Mouse (Mus musculus): ENCODE measurements around the gene Gm17093. TPM values are rescaled to one million over a fixed set of nuclear protein-coding genes. Genes with fewer than 3 reads are reported as not detected.
"Not testable (repeated sequence)": the region's sequence is repeated elsewhere in the genome, so short reads cannot be mapped to it uniquely, and the experiment has no call there.

The Gm17093 gene
- not detected in 2 replicates for polyA plus RNA-seq (2015; fragmentation: Nextera tagmentation; extraction: Ambion mirVana)

DNA sequence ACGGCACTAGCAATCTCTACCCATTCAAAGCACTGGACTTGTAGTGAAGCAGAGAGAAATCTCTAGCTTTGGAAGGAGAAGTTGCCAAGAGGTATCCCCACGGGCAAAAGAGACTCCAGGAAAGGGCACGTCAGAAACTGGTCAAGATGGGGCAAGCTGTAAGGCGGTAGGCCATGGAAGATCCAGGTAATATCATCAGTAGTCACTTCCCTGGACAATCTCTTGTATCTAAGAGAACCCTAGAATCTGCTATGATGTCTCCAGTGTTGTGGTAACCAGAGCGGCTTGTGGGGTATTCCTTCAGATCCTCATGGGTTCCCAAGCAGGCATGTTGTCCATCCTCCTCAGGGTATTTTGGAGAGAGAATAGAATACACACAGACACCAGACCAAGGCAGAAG is at the start of gene Gm17093:
Gm17093 (plus strand) TSS at position 301 of the 400 bp plus-strand sequence.
- 81% methylated on average over 5 of the region's 5 CpGs for whole genome bisulfite sequencing
- H3K27ac ChIP-seq; ATAC-seq (replicated peaks; ENCODE audit: low FRiP score, low read depth); H3K9me3 ChIP-seq (replicated peaks; ENCODE audit: low read length); H3K4me2 ChIP-seq (ENCODE audit: low read length); H3K9ac ChIP-seq (ENCODE audit: low read depth, low read length); H3K4me3 ChIP-seq (replicated peaks; ENCODE audit: low read depth, low read length); H3K4me1 ChIP-seq (replicated peaks; ENCODE audit: insufficient read depth, low read length); H3K36me3 ChIP-seq (ENCODE audit: insufficient read depth, low read length); DNase-seq (ENCODE audit: low spot score); H3K27me3 ChIP-seq (ENCODE audit: insufficient read depth, low read length): not testable (repeated sequence)

DNA sequence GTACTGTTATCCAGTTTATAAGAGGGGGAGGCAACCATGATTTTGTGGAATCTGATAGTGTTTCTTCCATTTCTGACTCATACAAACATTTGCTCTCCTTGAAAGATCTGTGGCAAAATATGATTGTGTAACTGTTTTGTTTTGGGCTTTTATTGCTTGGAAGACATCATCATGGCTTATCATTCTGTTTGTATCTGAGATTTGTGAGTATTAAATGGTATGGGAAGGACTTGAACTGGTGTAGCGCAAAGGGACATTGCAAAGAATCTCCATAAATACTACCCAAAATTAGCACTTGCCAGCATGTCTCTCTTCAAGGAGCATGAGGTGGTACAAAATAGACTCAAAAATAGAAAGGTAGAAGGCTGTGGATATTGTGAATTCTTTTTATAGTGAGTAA is 25.9 kb upstream of the Gm17093 start, which contains the start of gene BC061237:
BC061237 (plus strand) TSS at position 301 of the 400 bp plus-strand sequence.
- not testable (repeated sequence) for H3K27me3 ChIP-seq (ENCODE audit: insufficient read depth, low read length); H3K9ac ChIP-seq (ENCODE audit: low read depth, low read length); H3K36me3 ChIP-seq (ENCODE audit: insufficient read depth, low read length); DNase-seq (ENCODE audit: low spot score); H3K9me3 ChIP-seq (replicated peaks; ENCODE audit: low read length); H3K4me1 ChIP-seq (replicated peaks; ENCODE audit: insufficient read depth, low read length); H3K4me2 ChIP-seq (ENCODE audit: low read length); H3K27ac ChIP-seq; ATAC-seq (replicated peaks; ENCODE audit: low FRiP score, low read depth); H3K4me3 ChIP-seq (replicated peaks; ENCODE audit: low read depth, low read length)
- WGBS, result 100% methylated on average over 1 of the region's 1 CpGs

DNA sequence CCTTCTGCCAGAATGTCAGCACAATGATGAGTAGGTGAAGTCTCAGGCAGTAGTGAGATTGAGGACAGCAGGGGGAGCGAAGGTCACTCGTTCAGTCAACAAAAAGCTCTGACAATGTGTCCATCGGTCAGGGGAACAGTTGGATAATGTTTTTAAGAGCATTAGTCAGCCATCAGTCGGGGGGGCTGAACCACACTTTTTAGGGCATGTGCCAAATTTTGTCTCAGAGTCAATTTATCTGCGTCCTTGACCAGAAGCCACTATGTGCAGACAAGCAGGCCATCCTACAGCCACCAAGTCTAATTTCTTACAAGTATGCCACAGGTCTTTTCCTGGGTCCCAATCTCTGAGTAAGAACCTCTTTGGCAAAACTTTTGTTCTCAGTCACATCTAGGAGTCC is 29.9 kb downstream of the Gm17093 start:
- not testable (repeated sequence) for H3K4me1 ChIP-seq (replicated peaks; ENCODE audit: insufficient read depth, low read length); H3K27ac ChIP-seq; H3K4me2 ChIP-seq (ENCODE audit: low read length); H3K9ac ChIP-seq (ENCODE audit: low read depth, low read length); ATAC-seq (replicated peaks; ENCODE audit: low FRiP score, low read depth); H3K9me3 ChIP-seq (replicated peaks; ENCODE audit: low read length); H3K27me3 ChIP-seq (ENCODE audit: insufficient read depth, low read length); DNase-seq (ENCODE audit: low spot score); H3K4me3 ChIP-seq (replicated peaks; ENCODE audit: low read depth, low read length); H3K36me3 ChIP-seq (ENCODE audit: insufficient read depth, low read length)
- 70% methylated on average over 3 of the region's 5 CpGs for WGBS

Other genes starting within 250 kb of the Gm17093 start
- gene Gm8220, start 232.7 kb upstream of the Gm17093 start, polyA plus RNA-seq (2015; fragmentation: Nextera tagmentation; extraction: Ambion mirVana), result not detected in 2 replicates
- not detected in 2 replicates for gene Gm5930, start 179.7 kb upstream of the Gm17093 start, polyA plus RNA-seq (2015; fragmentation: Nextera tagmentation; extraction: Ambion mirVana)
- gene Gm8229, start 152.9 kb upstream of the Gm17093 start, polyA plus RNA-seq (2015; fragmentation: Nextera tagmentation; extraction: Ambion mirVana), result not detected in 2 replicates
- gene Gm3371, start 107.6 kb upstream of the Gm17093 start, polyA plus RNA-seq (2015; fragmentation: Nextera tagmentation; extraction: Ambion mirVana), result not detected in 2 replicates
- gene Gm8232, start 84.6 kb upstream of the Gm17093 start, polyA plus RNA-seq (2015; fragmentation: Nextera tagmentation; extraction: Ambion mirVana), result not detected in 2 replicates
- not detected in 2 replicates for gene BC061237, start 25.8 kb upstream of the Gm17093 start, polyA plus RNA-seq (2015; fragmentation: Nextera tagmentation; extraction: Ambion mirVana)
- not detected in 2 replicates for gene Gm8247, start 64.9 kb downstream of the Gm17093 start, polyA plus RNA-seq (2015; fragmentation: Nextera tagmentation; extraction: Ambion mirVana)
- not detected in 2 replicates for gene Gm5624, start 109.7 kb downstream of the Gm17093 start, polyA plus RNA-seq (2015; fragmentation: Nextera tagmentation; extraction: Ambion mirVana)
- gene Gm8257, start 188.2 kb downstream of the Gm17093 start, polyA plus RNA-seq (2015; fragmentation: Nextera tagmentation; extraction: Ambion mirVana), result not detected in 2 replicates
- not detected in 2 replicates for gene Gm8267, start 232.1 kb downstream of the Gm17093 start, polyA plus RNA-seq (2015; fragmentation: Nextera tagmentation; extraction: Ambion mirVana)